Mouse (Mus musculus) hindbrain, embryonic 10.5 days (tissue): ENCODE measurements around the gene Lrrc32. TPM values are rescaled to one million over a fixed set of nuclear protein-coding genes. Genes with fewer than 3 reads are reported as not detected.

Experiments
- DNase-seq: peaks from one replicate; pipeline ENCODE4 v3.0.0-alpha.2; 2017; ENCODE audit warnings: low spot score
- H3K27ac ChIP-seq: fragments of 300-500 bp; sonication (generic); 2 replicates; pipeline ENCODE4 v1.5.1; 2016; ENCODE audit warnings: mild to moderate bottlenecking, moderate library complexity
- H3K27me3 ChIP-seq: fragments of 300-500 bp; sonication (generic); 2 replicates; pipeline ENCODE4 v1.6.1; 2016; ENCODE audit warnings: mild to moderate bottlenecking; ENCODE audit not compliant: poor library complexity, insufficient read depth, severe bottlenecking
- H3K36me3 ChIP-seq: fragments of 300-500 bp; sonication (generic); 2 replicates; pipeline ENCODE4 v1.6.1; 2016; ENCODE audit warnings: mild to moderate bottlenecking, moderate library complexity
- H3K4me1 ChIP-seq: fragments of 300-500 bp; sonication (generic); replicated peaks from 2 replicates; pipeline ENCODE4 v1.6.1; 2016; ENCODE audit warnings: mild to moderate bottlenecking
- H3K4me3 ChIP-seq: fragments of 300-500 bp; sonication (generic); 2 replicates; pipeline ENCODE4 v1.5.1; 2016; ENCODE audit warnings: mild to moderate bottlenecking, moderate library complexity
- H3K9me3 ChIP-seq: fragments of 300-500 bp; sonication (generic); 2 replicates; pipeline ENCODE4 v1.6.1; 2016; ENCODE audit warnings: mild to moderate bottlenecking, moderate library complexity
- WGBS: fragments of 180-500 bp; shearing (Covaris S2); methylation state at CpG from one replicate; pipeline ENCODE4 v1.1.7; 2016; 5-methylcytosine and 5-hydroxymethylcytosine counted together
- polyA plus RNA-seq: library from polyadenylated mRNA; unstranded; fragments of >200 nt; fragmentation: Nextera tagmentation; extraction: Ambion mirVana; gene quantifications from 2 replicates; pipeline ENCODE4 v1.2.1, GENCODE M21; 2016

Gene Lrrc32
- polyA plus RNA-seq = 5.8 and 6.0 TPM in 2 replicates

DNA sequence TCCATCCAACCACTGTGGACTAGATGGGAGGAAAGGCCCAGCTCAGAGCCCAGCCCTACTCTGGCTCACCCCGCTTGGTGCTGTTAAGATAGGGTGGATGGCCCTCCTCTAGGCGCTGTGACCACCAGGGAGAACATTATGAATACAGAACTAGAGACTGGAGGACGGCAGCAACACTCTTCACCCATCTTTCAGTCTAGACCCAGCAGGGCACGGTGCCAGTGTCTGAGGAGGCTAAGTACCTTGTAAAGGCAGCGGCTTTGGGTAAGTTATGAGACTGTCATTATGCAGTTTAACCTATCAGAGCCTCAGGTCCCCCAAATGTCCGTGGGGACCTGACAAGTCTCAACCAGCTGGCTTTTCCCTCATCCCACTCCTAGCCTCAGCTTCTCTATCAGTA is at the start of gene Lrrc32:
Lrrc32 (plus strand) TSS at position 153 of the 400 bp plus-strand sequence.
- peaks cover 49% of the 10 kb centered on the region for H3K4me1 ChIP-seq
- H3K27ac ChIP-seq = peak within 1 kb of the TSS; percentile 83
- H3K9me3 ChIP-seq = no peaks in the 10 kb centered on the region
- H3K27me3 ChIP-seq = peaks cover 45% of the 10 kb centered on the region
- no peak for DNase-seq
- H3K36me3 ChIP-seq = no peaks in the 10 kb centered on the region
- WGBS = 64% methylated on average over 6 of the region's 6 CpGs
- H3K4me3 ChIP-seq = peak within 1 kb of the TSS; percentile 60

DNA sequence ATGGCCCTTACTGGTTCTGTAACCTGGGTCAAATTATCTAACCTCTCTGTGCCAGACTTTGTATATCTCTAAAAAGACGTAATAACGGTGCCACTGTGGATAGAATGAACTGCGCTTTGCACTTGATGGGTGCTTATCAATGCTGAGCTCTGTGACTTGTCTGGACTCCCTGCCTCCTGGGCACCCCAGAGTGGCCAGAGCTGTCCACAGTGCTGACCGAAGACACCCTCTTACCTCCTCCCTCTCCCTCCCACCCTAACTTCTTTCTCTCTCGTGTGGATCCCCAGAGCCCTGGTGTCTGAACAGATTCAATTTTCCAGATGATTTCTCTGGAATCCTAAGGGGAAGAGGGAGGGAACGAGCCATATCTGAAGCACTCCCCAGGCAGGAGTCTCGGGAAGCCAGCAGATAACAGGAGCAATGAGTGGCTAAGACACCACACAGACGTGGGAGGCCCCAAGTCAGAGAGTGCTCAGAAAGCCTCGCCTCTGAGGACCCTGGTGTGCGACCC is 49.1 kb upstream of the Lrrc32 start, which contains the start of gene Gucy2d:
Gucy2d (plus strand) TSS at position 461 of the 511 bp plus-strand sequence.
- peaks cover 5% of the 10 kb centered on the region for H3K4me1 ChIP-seq
- no peaks in the 10 kb centered on the region for H3K9me3 ChIP-seq
- 55% methylated on average over 10 of the region's 10 CpGs for WGBS
- H3K27ac ChIP-seq = no peak within 1 kb of the TSS
- no peaks in the 10 kb centered on the region for H3K27me3 ChIP-seq
- DNase-seq = no peak
- no peaks in the 10 kb centered on the region for H3K36me3 ChIP-seq
- H3K4me3 ChIP-seq = no peak within 1 kb of the TSS

GRCm38 (mm10) chr7:98446873-98447272 is 42.2 kb upstream of the Lrrc32 start:
- Histone ChIP-seq H3K27ac (no peak overlapping the region), H3K36me3 (no peaks in the 10 kb centered on the region), H3K4me1 (peaks cover 8% of the 10 kb centered on the region), H3K9me3 (no peaks in the 10 kb centered on the region), H3K27me3 (no peaks in the 10 kb centered on the region), H3K4me3 (no peak overlapping the region)
- DNase-seq = no peak
- 84% methylated on average over 3 of the region's 3 CpGs for WGBS

GRCm38 (mm10) chr7:98447585-98448308 is 41.3 kb upstream of the Lrrc32 start:
- no peak overlapping the region for H3K4me3 ChIP-seq
- no peak overlapping the region for H3K27ac ChIP-seq
- no peaks in the 10 kb centered on the region for H3K9me3 ChIP-seq
- no peaks in the 10 kb centered on the region for H3K27me3 ChIP-seq
- no peak for DNase-seq
- 57% methylated on average over 11 of the region's 11 CpGs for WGBS
- H3K36me3 ChIP-seq = no peaks in the 10 kb centered on the region
- peaks cover 9% of the 10 kb centered on the region for H3K4me1 ChIP-seq

DNA sequence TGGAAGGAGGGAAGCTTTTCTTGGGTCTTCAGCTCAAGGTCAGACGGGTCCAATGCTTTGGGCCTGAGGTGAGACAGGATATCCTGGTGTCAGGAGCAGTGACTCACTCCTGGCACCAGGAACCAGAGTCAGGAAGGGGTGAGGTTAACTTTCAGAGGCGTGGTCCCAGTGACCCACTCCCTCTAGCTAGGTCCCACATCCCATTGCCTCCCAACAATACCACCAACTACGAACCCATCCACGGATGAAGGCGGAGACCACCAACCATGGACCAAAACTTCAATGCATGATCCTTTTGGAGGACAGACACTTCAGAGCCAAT is 40.8 kb upstream of the Lrrc32 start:
- WGBS = 90% methylated on average over 5 of the region's 5 CpGs
- no peak for DNase-seq
- H3K27ac ChIP-seq = no peak overlapping the region

DNA sequence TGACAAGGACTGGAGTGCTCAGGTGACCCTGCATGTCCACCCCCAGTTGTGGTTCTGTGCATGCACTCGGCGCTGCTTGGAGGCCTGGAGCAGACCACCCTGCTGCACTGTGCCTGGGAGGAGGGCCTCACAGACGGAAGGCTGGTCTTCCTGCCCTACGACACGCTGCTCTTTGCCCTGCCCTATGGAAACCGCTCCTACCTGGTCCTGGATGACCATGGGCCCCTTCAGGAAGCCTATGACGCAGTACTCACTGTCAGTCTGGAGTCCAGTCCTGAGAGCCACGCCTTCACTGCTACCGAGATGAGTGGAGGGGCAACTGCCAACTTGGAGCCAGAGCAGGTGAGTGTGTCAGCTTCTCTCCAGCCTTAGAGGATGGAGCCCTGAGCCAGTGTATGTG is 39.4 kb upstream of the Lrrc32 start:
- Histone ChIP-seq H3K4me3 (no peak overlapping the region), H3K4me1 (peaks cover 19% of the 10 kb centered on the region), H3K36me3 (no peaks in the 10 kb centered on the region), H3K9me3 (no peaks in the 10 kb centered on the region), H3K27ac (no peak overlapping the region), H3K27me3 (no peaks in the 10 kb centered on the region)
- 85% methylated on average over 9 of the region's 9 CpGs for WGBS
- DNase-seq = no peak

More for the DNA sequence above, 40.8 kb upstream of the Lrrc32 start:
- H3K36me3 ChIP-seq = no peaks in the 10 kb centered on the region
- H3K4me3 ChIP-seq = no peak overlapping the region
- H3K9me3 ChIP-seq = no peaks in the 10 kb centered on the region
- H3K4me1 ChIP-seq = peaks cover 14% of the 10 kb centered on the region
- H3K27me3 ChIP-seq = no peaks in the 10 kb centered on the region

GRCm38 (mm10) chr7:98454397-98455120 is 34.5 kb upstream of the Lrrc32 start:
- no peak for DNase-seq
- Histone ChIP-seq H3K27me3 (no peaks in the 10 kb centered on the region), H3K4me1 (peaks cover 20% of the 10 kb centered on the region), H3K36me3 (no peaks in the 10 kb centered on the region), H3K4me3 (no peak overlapping the region), H3K9me3 (no peaks in the 10 kb centered on the region), H3K27ac (no peak overlapping the region)
- WGBS = 81% methylated on average over 10 of the region's 10 CpGs

DNA sequence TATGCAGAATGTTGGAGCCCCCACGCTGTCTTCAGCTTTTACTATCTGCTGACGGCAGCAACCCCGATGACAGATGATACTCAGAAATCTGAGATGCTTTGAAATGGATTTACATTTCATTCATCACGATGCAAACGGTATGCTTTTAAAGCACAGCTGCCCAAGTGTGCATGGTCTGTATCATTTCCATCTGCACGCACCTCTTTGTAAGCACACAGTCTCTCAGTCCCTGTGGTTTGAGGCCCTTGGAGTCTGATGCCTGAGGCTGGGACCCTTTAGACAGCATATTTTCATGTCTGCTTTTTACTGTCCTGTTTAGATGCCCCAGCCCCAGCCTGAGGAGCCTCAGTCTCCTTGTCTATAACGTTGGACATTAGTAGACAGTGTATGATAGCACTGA is 28.8 kb upstream of the Lrrc32 start:
- DNase-seq = no peak
- Histone ChIP-seq H3K27me3 (no peaks in the 10 kb centered on the region), H3K9me3 (no peaks in the 10 kb centered on the region), H3K36me3 (no peaks in the 10 kb centered on the region), H3K4me3 (no peak overlapping the region), H3K27ac (no peak overlapping the region), H3K4me1 (peaks cover 4% of the 10 kb centered on the region; the same call in 1 of the 2 replicates)
- 73% methylated on average over 7 of the region's 7 CpGs for WGBS

DNA sequence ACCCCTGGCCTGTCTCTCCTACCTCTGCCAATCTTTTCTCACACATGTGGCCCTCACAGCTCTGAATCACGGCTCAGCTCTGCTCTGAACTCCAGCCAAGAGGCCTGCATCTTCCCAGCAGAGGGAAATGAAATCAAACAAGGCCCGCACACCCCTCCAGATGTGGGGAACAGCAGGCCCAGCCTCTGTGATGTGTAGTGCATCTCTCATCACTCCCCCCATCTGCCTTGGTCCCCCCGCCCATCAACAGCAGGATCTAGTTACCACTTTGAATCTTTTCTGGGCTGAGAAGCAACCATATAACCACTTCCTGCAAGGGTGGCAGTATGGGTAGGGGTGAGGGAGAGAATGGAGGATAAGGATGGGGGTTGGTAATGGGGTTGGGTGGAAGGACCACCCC is 20.0 kb upstream of the Lrrc32 start:
- 69% methylated on average over 3 of the region's 3 CpGs for WGBS
- 0 out of 2 replicates have a peak overlapping the region, but pooled peaks have one; percentile 2 for H3K27ac ChIP-seq

DNA sequence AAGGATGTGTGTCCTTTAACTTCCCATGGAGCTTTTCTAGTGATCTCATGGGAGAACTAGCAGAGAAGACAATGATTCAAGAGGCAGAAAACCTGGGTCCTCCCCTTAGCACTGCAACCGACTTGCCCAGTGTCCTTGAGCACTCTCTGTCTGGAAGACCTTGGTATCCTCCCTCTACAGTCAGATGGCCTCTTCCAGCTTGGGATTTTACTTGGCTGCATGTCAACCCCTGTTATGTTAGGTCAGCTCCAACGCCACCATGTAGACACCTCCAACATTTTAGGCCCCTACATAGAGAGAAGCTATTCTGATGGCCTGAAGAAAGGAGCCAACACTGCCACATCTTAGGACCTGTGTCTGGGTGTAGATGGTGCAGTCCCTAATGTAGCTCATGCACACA is 16.6 kb upstream of the Lrrc32 start:
- H3K4me3 ChIP-seq = no peak overlapping the region
- 94% methylated on average over 2 of the region's 2 CpGs for WGBS
- H3K27ac ChIP-seq = no peak overlapping the region
- H3K27me3 ChIP-seq = no peaks in the 10 kb centered on the region
- no peak for DNase-seq
- peaks cover 17% of the 10 kb centered on the region for H3K4me1 ChIP-seq
- no peaks in the 10 kb centered on the region for H3K9me3 ChIP-seq
- H3K36me3 ChIP-seq = no peaks in the 10 kb centered on the region

More for the DNA sequence above, 20.0 kb upstream of the Lrrc32 start:
- H3K27me3 ChIP-seq = no peaks in the 10 kb centered on the region
- H3K4me3 ChIP-seq = no peak overlapping the region
- no peaks in the 10 kb centered on the region for H3K36me3 ChIP-seq
- H3K9me3 ChIP-seq = no peaks in the 10 kb centered on the region
- peaks cover 16% of the 10 kb centered on the region for H3K4me1 ChIP-seq
- no peak for DNase-seq

DNA sequence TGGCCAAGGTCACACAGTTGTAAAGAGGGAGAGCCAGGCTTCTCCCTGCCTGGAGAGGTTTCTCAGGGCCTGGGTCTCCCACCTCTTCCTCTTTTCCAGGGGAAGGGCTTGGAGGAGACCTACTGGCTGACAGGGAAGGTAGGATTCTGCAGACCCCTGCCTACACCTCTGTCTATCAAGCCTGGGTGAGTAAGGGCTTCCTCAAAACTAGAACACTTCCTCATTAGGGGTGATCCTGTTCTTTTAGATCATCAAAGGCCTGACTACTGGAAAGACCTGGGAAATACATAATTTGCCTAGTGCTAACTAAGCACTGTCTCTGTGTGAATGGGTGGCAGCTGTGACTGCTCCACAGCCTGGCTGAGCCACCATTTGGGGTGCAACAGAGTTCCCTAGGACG is 14.5 kb upstream of the Lrrc32 start:
- WGBS = 68% methylated on average over 1 of the region's 1 CpGs

GRCm38 (mm10) chr7:98477153-98477552 is 11.9 kb upstream of the Lrrc32 start:
- no peak overlapping the region for H3K4me3 ChIP-seq
- H3K9me3 ChIP-seq = no peaks in the 10 kb centered on the region
- no peak for DNase-seq
- H3K36me3 ChIP-seq = no peaks in the 10 kb centered on the region
- WGBS = 90% methylated on average over 4 of the region's 4 CpGs
- H3K27ac ChIP-seq = no peak overlapping the region
- H3K4me1 ChIP-seq = peaks cover 9% of the 10 kb centered on the region
- H3K27me3 ChIP-seq = peaks cover 4% of the 10 kb centered on the region; the same call in 1 of the 2 replicates

More for the DNA sequence above, 14.5 kb upstream of the Lrrc32 start:
- H3K9me3 ChIP-seq = no peaks in the 10 kb centered on the region
- DNase-seq = no peak
- H3K4me3 ChIP-seq = no peak overlapping the region
- H3K4me1 ChIP-seq = peaks cover 10% of the 10 kb centered on the region; the same call in 1 of the 2 replicates
- no peaks in the 10 kb centered on the region for H3K27me3 ChIP-seq
- H3K36me3 ChIP-seq = no peaks in the 10 kb centered on the region
- H3K27ac ChIP-seq = no peak overlapping the region

- WGBS = 91% methylated on average over 1 of the region's 1 CpGs
- H3K4me3 ChIP-seq = no peak overlapping the region
- 0 out of 2 replicates have a peak overlapping the region, but pooled peaks have one; percentile 12 for H3K27ac ChIP-seq
- peaks cover 4% of the 10 kb centered on the region; the same call in 1 of the 2 replicates for H3K27me3 ChIP-seq
- H3K4me1 ChIP-seq = peaks cover 19% of the 10 kb centered on the region
- H3K36me3 ChIP-seq = no peaks in the 10 kb centered on the region
- DNase-seq = no peak
- no peaks in the 10 kb centered on the region for H3K9me3 ChIP-seq
These were observed 8.6 kb upstream of the Lrrc32 start for GRCm38 (mm10) chr7:98480481-98480880.
